Mouse (Mus musculus) embryonic facial prominence, embryonic 11.5 days (tissue): ENCODE data around the gene Nipal4. TPM values are rescaled to one million over a fixed set of nuclear protein-coding genes. Genes with fewer than 3 reads are reported as not detected.
"Not testable (repeated sequence)": the region's sequence is repeated elsewhere in the genome, so short reads cannot be mapped to it uniquely, and the experiment has no call there.

Experiments used
- ATAC-seq: fragments of 200-750 bp; cut with Nextera tagmentation; replicated peaks from 2 replicates; pipeline ENCODE4 v1.8.0; 2017; ENCODE audit warnings: low read depth; ENCODE audit not compliant: insufficient number of reproducible peaks, low FRiP score, low TSS enrichment
- DNase-seq: peaks from one replicate; pipeline ENCODE4 v3.0.0-alpha.2; 2015; ENCODE audit warnings: low spot score
- H3K27ac ChIP-seq: fragments of 300-500 bp; sonication (generic); replicated peaks from 2 replicates; pipeline ENCODE4 v1.5.1; 2014; ENCODE audit warnings: mild to moderate bottlenecking, low read depth, low read length, control low read depth
- H3K27me3 ChIP-seq: fragments of 300-500 bp; sonication (generic); 2 replicates; pipeline ENCODE4 v1.6.1; 2014; ENCODE audit warnings: mild to moderate bottlenecking, low read length, moderate library complexity, mixed read lengths; ENCODE audit not compliant: control insufficient read depth, insufficient read depth
- H3K36me3 ChIP-seq: fragments of 300-500 bp; sonication (generic); replicated peaks from 2 replicates; pipeline ENCODE4 v1.6.1; 2014; ENCODE audit warnings: low read depth, mild to moderate bottlenecking, low read length, moderate library complexity, mixed read lengths; ENCODE audit not compliant: control insufficient read depth, insufficient read depth
- H3K4me1 ChIP-seq: fragments of 300-500 bp; sonication (generic); 2 replicates; pipeline ENCODE4 v1.6.1; 2014; ENCODE audit warnings: low read length, mixed read lengths; ENCODE audit not compliant: control insufficient read depth, insufficient read depth
- H3K4me2 ChIP-seq: fragments of 300-500 bp; sonication (generic); 2 replicates; pipeline ENCODE4 v1.6.1; 2014; ENCODE audit warnings: low read depth, mild to moderate bottlenecking, control low read depth, low read length, moderate library complexity
- H3K4me3 ChIP-seq: fragments of 300-500 bp; sonication (generic); 2 replicates; pipeline ENCODE4 v1.5.1; 2014; ENCODE audit warnings: low read depth, low read length, control low read depth
- H3K9ac ChIP-seq: fragments of 300-500 bp; sonication (generic); replicated peaks from 2 replicates; pipeline ENCODE4 v1.6.1; 2014; ENCODE audit warnings: mild to moderate bottlenecking, control low read depth, low read length
- H3K9me3 ChIP-seq: fragments of 300-500 bp; sonication (generic); replicated peaks from 2 replicates; pipeline ENCODE4 v1.6.1; 2016; ENCODE audit warnings: mild to moderate bottlenecking, low read length, inconsistent platforms, mixed read lengths; ENCODE audit not compliant: control insufficient read depth
- WGBS: fragments of 180-500 bp; shearing (Covaris S2); extraction: QIAGEN DNeasy Blood & Tissue Kit; methylation state at CpG from one replicate; pipeline ENCODE4 v1.1.7; 2014; 5-methylcytosine and 5-hydroxymethylcytosine counted together
- polyA plus RNA-seq: library from polyadenylated mRNA; unstranded; fragments of >200 nt; fragmentation: Nextera tagmentation; extraction: Ambion mirVana; gene quantifications from 2 replicates; pipeline ENCODE4 v1.2.1, GENCODE M21; 2014

The Nipal4 gene
- polyA plus RNA-seq, 1 experiment from 2014 or later = 0.36 TPM

DNA sequence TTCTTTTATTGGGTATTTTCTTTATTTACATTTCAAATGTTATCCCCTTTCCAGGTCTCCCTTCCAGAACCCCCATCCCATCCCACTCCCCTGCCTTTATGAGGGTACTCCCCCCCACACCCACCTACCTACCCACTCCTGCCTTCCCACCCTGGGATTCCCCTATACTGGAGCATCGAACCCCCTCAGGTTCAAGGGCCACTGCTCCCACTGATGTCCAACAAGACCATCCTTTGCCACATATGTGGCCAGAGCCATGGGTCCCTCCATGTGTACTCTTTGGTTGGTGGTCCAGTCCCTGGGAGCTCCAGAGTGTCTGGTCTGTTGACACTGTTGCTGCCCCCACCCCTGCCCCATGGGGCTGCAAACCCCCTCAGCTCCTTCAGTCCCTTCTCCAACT lies 15.7 kb upstream of the Nipal4 start:
- DNase-seq, H3K9me3 ChIP-seq, H3K27ac ChIP-seq, H3K36me3 ChIP-seq, H3K4me2 ChIP-seq, H3K4me3 ChIP-seq, H3K4me1 ChIP-seq, H3K27me3 ChIP-seq, ATAC-seq, H3K9ac ChIP-seq: not testable (repeated sequence)
- WGBS = 88% methylated on average over 1 of the region's 1 CpGs

DNA sequence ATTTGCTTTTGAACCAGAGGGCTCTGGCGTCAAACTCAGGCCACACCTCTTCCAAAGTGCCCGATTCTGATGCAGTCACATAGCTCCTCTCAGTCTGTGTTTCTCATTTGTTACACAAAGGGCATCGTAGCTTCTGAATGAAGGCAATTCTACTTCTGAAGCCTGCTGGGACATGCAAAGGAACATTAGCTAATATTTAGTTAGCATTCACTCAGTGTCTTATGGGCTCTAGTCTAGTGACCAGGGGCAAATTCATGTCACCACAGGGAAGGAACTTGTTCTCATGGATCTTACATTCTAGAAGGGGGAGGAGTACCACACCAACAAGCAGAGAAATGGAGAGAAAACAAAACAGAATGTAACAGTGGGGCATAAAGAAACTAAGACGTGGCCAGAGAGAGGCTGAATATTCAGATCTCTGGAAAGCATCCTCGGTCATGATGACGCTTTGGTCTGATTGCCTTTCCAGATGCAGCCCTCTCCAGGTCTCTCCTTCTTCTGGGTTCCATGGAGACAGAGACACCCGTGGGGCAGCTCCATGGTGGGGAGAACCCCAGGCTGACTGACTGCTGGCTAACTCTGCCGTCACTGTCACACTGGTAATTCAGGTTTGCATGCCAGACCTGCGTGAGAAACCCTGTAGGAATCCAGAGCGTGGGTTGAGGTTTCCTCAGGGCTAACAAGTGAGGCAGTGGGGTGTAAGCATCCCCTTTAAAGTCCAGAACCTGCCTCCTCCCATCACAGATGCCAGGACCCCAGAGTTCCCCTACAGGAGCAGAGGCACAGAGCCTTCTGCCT lies 11.1 kb upstream of the Nipal4 start:
- Histone ChIP-seq H3K4me2 (no peak overlapping the region), H3K27me3 (no peaks in the 10 kb centered on the region), H3K4me3 (no peak overlapping the region), H3K36me3 (no peaks in the 10 kb centered on the region), H3K27ac (no peak overlapping the region), H3K4me1 (no peaks in the 10 kb centered on the region), H3K9ac (no peak overlapping the region), H3K9me3 (no peaks in the 10 kb centered on the region)
- 77% methylated on average over 10 of the region's 10 CpGs for WGBS
- ATAC-seq = no peak
- DNase-seq = no peak

DNA sequence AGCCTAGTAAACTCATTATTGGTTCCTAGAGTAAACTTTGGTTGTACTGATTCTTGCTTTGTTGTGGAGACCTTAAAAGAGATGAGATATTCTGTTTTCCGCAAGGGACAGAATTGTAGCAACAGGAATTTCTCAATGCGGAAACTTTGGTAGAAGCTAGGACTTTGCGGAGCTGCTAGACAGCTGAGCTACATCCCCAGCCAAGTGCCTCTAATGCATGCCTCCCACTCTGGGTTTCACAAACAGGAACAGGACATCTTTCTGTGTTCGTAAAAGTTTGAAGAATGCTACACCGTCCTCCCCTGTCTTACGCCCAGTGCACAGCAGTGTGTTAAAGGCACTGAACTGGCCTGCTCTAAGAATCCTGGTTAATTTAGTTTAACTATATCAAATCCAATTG lies 9.8 kb upstream of the Nipal4 start:
- no peaks in the 10 kb centered on the region for H3K36me3 ChIP-seq
- H3K4me3 ChIP-seq = no peak overlapping the region
- no peak overlapping the region for H3K27ac ChIP-seq
- H3K27me3 ChIP-seq = no peaks in the 10 kb centered on the region
- H3K4me1 ChIP-seq = no peaks in the 10 kb centered on the region
- H3K9ac ChIP-seq = no peak overlapping the region
- DNase-seq = no peak
- no peaks in the 10 kb centered on the region for H3K9me3 ChIP-seq
- ATAC-seq = no peak
- H3K4me2 ChIP-seq = no peak overlapping the region
- WGBS = 94% methylated on average over 6 of the region's 6 CpGs

DNA sequence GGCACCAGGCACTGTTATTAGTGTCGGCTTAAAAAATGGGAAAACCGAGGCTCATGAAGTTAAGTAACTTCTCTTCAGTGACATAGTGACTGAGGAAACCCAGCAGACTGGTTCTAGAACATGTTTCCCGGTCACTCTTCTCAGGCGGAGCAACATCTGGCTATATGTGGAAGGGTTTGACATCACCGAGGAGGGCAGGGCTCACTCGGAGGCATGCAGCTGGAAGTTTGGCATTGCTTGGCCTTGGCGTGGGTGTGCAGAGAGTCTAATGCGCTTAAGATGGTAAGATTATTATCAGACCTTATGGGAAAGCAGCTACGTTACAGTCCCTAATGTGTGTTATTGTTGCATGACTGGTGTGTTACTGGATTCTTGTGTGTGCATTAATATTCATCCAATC lies 5.8 kb upstream of the Nipal4 start:
- no peaks in the 10 kb centered on the region for H3K36me3 ChIP-seq
- no peak for DNase-seq

DNA sequence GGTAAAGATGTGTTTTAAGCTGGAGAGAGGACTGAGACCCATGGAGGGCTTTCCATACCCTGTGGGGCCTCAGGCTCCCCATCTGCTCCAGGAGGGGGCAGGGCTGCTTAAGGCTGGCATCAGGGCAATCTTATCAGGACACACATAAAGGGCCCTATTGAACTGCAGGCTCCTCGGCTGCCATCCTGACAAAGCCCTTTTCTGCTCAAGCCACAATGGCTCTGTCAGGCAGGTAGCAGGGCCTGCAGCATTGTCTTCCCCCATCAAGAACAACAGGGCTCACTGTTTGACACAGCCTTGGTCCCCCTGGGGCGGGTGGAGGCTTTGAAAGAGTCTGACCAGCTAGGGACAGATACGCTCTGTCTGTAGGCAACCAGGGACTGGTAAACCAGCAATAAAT lies 3.6 kb upstream of the Nipal4 start:
- 35% methylated on average over 3 of the region's 3 CpGs for WGBS
- DNase-seq (no peak), ATAC-seq (no peak)
- Histone ChIP-seq H3K9me3 (no peaks in the 10 kb centered on the region), H3K9ac (no peak overlapping the region), H3K4me3 (no peak overlapping the region), H3K27me3 (peaks cover 2% of the 10 kb centered on the region; the same call in 1 of the 2 replicates), H3K4me2 (no peak overlapping the region), H3K27ac (no peak overlapping the region), H3K36me3 (no peaks in the 10 kb centered on the region), H3K4me1 (no peaks in the 10 kb centered on the region)

More for the DNA sequence above, 5.8 kb upstream of the Nipal4 start:
- 90% methylated on average over 9 of the region's 9 CpGs for WGBS
- Histone ChIP-seq H3K27me3 (no peaks in the 10 kb centered on the region), H3K4me2 (no peak overlapping the region), H3K27ac (no peak overlapping the region), H3K4me1 (no peaks in the 10 kb centered on the region), H3K9ac (no peak overlapping the region), H3K4me3 (no peak overlapping the region), H3K9me3 (no peaks in the 10 kb centered on the region)
- ATAC-seq = no peak

DNA sequence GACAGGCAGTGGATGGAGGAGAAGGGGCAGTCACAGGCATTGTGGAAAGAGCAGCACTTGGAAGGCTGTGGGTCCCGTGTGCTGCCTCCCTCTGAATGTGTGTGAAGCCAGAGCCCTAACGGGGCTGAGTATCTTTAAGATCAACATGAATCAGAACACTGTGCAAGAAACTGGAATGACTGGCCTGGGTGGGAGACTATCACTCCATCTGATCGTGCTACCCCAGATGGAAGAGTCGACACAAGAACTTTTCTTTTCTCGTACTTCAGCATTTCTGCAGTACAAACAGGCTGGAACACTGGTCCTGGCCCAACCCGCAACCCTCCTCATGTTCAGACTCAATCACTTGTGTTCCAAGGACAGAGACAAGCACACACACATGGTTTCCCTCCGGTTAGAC lies 2.2 kb upstream of the Nipal4 start:
- DNase-seq = no peak
- H3K36me3 ChIP-seq = no peaks in the 10 kb centered on the region
- H3K27me3 ChIP-seq = peaks cover 2% of the 10 kb centered on the region; the same call in 1 of the 2 replicates
- no peaks in the 10 kb centered on the region for H3K4me1 ChIP-seq
- H3K4me3 ChIP-seq = no peak overlapping the region
- no peaks in the 10 kb centered on the region for H3K9me3 ChIP-seq
- H3K27ac ChIP-seq = no peak overlapping the region
- H3K4me2 ChIP-seq = no peak overlapping the region
- WGBS = 88% methylated on average over 7 of the region's 7 CpGs
- no peak for ATAC-seq
- no peak overlapping the region for H3K9ac ChIP-seq

DNA sequence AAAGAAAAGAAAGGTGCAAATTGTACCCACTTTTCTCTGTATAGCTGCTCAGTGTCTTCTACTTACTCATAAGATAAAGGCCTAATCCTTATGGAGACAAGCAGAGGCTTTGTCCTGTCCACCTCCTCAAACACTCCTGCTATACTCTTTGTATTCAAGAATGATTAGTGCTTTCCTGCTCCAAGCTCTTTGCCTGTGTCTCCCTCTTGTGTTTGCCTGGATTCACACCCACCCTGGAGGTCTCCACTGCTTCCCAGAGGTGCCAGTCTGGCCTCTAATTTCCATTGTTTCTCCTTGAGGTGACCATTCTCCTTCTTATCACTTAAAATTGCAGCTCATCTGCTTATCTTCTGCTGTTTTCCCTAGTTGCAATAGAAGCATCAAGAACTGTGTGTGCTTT lies 8.8 kb downstream of the Nipal4 start:
- no peak for DNase-seq
- Histone ChIP-seq H3K9ac (no peak overlapping the region), H3K4me3 (no peak overlapping the region), H3K27ac (no peak overlapping the region), H3K4me2 (no peak overlapping the region), H3K36me3 (no peaks in the 10 kb centered on the region), H3K4me1 (no peaks in the 10 kb centered on the region), H3K27me3 (no peaks in the 10 kb centered on the region), H3K9me3 (no peaks in the 10 kb centered on the region)
- ATAC-seq = no peak

DNA sequence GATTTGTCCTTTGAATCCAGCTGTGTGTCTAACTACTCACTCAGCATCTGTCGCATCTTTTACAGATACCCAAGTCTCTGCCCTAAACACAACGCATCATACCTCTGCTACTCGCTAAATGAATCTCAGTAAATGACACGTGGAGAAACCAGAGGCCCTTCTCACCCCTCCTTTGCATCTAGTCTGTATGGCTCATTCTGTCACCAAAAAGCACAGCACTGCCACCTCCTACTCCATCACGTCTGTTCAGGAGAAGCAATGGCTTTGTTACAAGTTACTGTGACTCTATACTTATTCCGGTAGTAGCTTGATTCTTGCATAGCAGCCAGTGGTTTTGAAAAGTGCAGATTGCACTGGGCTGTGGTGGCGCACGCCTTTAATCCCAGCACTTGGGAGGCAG lies 9.4 kb downstream of the Nipal4 start:
- DNase-seq = no peak
- H3K9me3 ChIP-seq = no peaks in the 10 kb centered on the region
- ATAC-seq = no peak
- no peaks in the 10 kb centered on the region for H3K4me1 ChIP-seq
- 86% methylated on average over 8 of the region's 8 CpGs for WGBS
- no peak overlapping the region for H3K4me2 ChIP-seq
- no peaks in the 10 kb centered on the region for H3K36me3 ChIP-seq
- no peak overlapping the region for H3K9ac ChIP-seq
- H3K27ac ChIP-seq = no peak overlapping the region
- H3K4me3 ChIP-seq = no peak overlapping the region
- H3K27me3 ChIP-seq = no peaks in the 10 kb centered on the region
